Mouse (Mus musculus) neutrophil, adult 83 days (primary cell): ENCODE measurements around the gene Xylt2. TPM values are rescaled to one million over a fixed set of nuclear protein-coding genes. Genes with fewer than 3 reads are reported as not detected.

Source experiments
- total RNA-seq, 2 experiments: library from RNA; stranded (reverse); gene quantifications; one replicate each; pipeline ENCODE4 v1.2.4; 2023

The Xylt2 gene
- 1 to 10 TPM; 5.5 to 6.7 TPM for total RNA-seq

GRCm38 (mm10) chr11:94676754-94677606, at the start of gene Xylt2:
Gene Xylt2, minus strand, starts transcription at chr11:94677515.

GRCm38 (mm10) chr11:94704472-94704871, 27.2 kb upstream of the Xylt2 start, which contains the start of gene Gm11541:
Gene Gm11541, minus strand, starts transcription at chr11:94704499.

GRCm38 (mm10) chr11:94653663-94654436, 23.5 kb downstream of the Xylt2 start, which contains the start of the genes Mrpl27 and Eme1:
Gene Mrpl27, plus strand, starts transcription at chr11:94653767.
Gene Eme1, minus strand, starts transcription at chr11:94653964.

GRCm38 (mm10) chr11:94629199-94629883, 48.0 kb downstream of the Xylt2 start, which contains the start of gene Lrrc59:
Gene Lrrc59, plus strand, starts transcription at chr11:94629767.

Other genes with a start within 250 kb of the Xylt2 start
- gene Cacna1g, start 203.3 kb downstream of the Xylt2 start, total RNA-seq: 1 to 10 TPM; 2.0 to 4.4 TPM
- not detected for gene Spata20, start 191.3 kb downstream of the Xylt2 start, total RNA-seq
- not detected for gene Epn3, start 177.5 kb downstream of the Xylt2 start, total RNA-seq
- gene Mycbpap, start 155.8 kb downstream of the Xylt2 start, total RNA-seq: under 1 TPM; 0.13 TPM
- under 1 TPM; 0.26 to 0.62 TPM for gene Rsad1, start 128.3 kb downstream of the Xylt2 start, total RNA-seq
- not detected for gene Chad, start 112.5 kb downstream of the Xylt2 start, total RNA-seq
- gene Acsf2, start 75.6 kb downstream of the Xylt2 start, total RNA-seq: 1 to 10 TPM; 2.8 to 3.0 TPM
- gene Lrrc59, start 47.7 kb downstream of the Xylt2 start, total RNA-seq: 10 to 100 TPM; 58.3 to 59.1 TPM
- 10 to 100 TPM; 17.2 to 18.0 TPM for gene Mrpl27, start 23.7 kb downstream of the Xylt2 start, total RNA-seq
- 10 to 100 TPM in 1 of 2 experiments, 1 to 10 TPM in 1; 9.3 to 10.4 TPM for gene Eme1, start 23.6 kb downstream of the Xylt2 start, total RNA-seq
- not detected for gene Gm11541, start 27.0 kb upstream of the Xylt2 start, total RNA-seq
- not detected for gene Cdc34b, start 64.3 kb upstream of the Xylt2 start, total RNA-seq
- not detected for gene Tmem92, start 105.2 kb upstream of the Xylt2 start, total RNA-seq